Mouse (Mus musculus) liver, adult (tissue): ENCODE measurements around the gene Adprh.

Source experiments
- GATA4 ChIP-seq: IDR thresholded peaks from 2 replicates; pipeline ENCODE4 v1.6.1; 2014; ENCODE audit warnings: mild to moderate bottlenecking, low read length; ENCODE audit not compliant: insufficient replicate concordance

Adprh gene

DNA sequence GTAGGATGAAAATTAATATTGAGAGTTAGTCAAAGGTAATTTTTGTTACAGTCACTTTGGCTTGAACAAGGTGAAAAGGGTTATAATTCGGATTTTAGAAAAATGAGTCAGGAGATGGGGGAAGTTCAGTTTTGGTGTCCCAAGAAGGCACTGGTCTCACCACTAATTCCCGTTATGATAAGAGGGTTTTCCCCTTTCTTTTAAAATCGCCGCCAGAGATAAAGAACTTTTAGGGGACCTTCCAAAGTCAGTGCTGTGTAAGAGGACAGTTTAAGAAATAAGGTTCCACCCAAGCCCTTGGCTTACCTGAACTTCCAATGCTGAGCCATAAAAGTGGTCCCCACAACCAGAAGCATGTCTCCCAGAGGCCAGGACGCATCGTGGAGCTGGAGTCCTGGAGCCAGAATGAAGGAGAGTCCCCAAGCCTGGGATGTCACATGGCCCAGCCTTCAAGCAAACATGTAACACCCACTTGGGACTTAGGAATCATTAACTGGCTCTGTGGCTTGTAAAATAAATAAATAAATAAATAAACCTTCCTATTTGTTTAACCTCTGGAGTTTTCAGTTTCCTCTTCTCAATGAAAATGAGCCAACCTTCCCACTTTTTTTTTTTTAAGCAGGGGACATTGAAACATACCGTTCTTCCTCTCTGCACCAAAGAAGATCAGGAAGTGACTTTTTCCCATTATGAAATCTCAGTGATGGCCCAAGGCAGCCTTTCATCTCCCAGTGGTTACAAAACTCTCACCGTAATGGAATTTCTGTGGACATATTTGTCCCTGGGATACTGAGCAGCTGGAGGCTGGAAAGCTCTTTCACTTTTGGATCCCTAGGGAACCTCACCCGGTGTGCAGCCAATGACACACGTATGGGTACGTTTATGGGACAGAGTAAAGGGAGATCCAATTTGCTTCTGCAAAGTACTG is 19.7 kb downstream of the Adprh start, which contains the start of gene Pla1a:
Gene Pla1a (minus strand): TSS at position 648 of the 928 bp plus-strand sequence.
- no peak for TF ChIP-seq GATA4

DNA sequence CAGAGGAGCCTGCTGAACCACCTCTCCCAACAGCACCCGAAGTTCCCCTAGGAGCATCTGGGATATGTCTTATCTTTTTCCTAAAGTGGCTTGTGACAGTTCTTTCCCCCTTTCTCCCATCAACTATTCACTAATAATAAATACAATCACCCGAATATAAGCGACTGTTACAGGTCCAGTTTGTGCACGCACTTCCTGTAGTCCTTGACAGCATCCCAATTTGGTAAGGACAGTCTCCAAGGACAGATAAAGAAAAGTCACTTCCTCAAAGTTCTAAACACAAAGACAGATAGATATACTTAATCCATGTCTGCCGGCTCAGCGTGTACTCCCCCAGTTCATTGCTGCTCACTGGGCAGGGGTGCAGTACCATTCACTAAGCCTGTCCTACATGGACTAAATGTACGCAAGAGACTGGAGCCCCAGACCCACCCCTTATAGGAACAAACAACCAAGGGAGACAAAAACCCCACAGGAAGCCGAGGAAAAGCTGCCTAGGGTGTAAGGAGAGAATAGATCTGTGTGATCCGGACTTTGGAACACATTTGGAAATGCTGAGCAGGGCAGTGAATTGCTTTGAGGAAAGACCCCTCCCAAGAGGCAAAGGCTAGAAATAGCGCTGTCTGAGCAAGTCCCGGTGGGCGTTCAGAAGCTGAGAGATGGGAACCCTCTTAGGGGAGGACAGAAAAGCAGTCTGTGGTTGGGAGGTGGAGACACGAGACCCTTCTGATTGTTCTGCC is 20.9 kb downstream of the Adprh start:
- TF ChIP-seq GATA4, result peak; percentile 30; the same call in 1 of the 2 replicates

DNA sequence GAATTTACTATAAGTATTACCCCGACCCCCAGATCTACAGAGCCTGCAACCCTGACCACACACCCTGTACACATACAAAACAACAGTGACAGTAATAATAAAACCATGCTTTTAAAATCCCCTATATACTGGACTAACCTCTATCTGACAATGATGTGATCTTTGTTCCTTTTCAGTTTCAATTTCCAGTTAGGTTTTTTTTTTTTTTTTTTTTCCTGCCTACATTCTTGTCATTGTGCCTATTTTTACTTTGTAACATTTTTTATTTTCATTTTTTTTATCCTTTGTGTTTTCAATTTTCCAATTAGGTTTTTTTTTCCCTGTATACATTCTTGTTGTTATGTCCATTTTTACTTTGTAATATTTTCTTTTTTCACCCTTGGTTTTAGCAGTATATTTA is 26.7 kb downstream of the Adprh start:
- no peak for TF ChIP-seq GATA4

DNA sequence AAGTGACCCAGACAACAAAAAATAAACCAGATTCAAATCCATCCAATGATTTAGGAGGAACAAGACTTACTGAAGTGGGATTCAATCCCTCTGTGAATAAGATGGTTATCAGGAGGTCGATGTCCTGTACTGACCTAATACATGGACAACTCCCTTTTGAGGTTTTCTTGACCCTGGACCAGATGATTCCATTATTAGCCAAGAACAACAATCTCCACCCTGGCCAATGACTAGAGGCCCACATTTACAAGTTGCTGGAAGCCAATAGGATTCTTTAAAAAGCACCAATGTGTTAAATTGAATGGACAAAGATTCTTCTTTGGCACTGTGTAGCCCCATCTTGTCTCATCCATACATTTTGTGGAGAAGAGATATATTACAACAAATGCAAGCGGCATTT is 27.1 kb downstream of the Adprh start:
- TF ChIP-seq GATA4, result no peak

DNA sequence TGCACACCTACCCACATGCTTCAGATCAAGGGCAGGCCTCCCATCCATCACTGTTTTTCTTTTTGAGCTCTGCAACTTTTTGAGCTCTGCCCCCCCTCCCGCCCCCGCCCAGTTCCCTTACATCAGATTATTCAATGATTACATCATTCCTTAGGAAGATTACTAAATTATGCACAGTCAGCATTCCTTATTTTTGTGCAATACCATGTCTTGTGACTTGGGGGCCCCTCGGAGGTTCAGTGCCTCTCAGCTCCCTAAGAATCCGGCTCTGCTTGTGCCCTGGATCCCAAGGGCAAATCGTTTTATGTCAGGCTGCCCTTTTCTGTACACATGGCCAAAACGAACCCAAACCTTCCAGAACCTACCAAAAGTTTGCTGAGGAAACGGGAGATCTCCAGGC is 37.5 kb downstream of the Adprh start:
- TF ChIP-seq GATA4, result no peak

DNA sequence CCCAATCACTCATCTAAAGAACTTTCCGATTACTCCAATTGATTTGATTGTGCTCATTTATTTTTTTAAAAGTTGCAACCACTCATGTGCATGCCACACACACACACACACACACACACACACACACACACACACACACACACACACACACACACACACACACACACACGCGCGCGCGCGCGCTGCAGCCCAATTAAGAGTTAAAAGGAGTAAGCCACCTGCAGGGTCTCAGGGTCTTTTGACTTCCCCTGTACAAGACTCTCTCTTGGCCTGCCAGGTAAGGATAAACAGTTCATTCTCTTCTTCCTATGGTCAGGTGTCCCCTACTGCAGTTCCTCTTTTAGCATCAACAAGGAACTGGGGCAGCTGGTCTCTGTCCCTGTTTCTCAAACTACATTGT is 44.1 kb downstream of the Adprh start:
- no peak for TF ChIP-seq GATA4

DNA sequence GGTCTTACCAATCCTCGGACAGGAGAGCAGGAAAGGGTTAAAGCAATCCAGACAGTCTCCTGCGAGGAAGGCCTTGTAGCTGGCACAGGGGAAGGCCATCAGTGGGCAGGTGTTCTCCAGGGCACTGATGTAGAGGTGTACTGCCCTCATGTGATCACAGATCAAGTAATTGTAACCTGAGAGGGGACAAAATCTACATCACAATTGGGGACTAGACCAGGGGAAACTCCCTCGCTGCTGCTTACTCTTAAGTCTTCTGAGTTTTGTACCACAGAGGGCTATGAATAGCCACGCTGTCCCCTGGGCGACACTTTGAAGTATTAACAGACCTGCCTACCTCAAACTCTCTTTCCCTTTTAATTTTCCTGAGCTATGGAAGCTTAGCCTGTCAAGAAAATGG is 44.9 kb downstream of the Adprh start:
- TF ChIP-seq GATA4, result no peak

DNA sequence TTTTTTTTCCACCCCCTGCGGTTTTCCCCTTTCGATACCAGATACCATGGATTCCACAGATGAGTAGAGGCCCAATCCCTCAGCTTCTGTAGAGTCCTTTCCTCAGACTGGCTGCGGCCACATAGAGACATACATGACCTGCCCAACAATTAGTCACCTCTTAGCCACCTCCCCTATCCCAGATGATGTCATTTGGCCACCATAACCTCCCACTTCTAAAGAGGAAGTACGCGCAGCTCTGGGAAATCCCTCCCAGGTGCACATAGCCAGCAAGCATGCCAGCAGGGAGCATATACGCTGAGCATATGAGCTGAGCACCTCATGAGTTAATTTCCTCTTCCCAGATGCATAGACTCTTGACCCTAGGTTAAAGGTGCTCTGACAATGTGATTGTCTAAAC is 45.8 kb downstream of the Adprh start:
- TF ChIP-seq GATA4, result no peak

DNA sequence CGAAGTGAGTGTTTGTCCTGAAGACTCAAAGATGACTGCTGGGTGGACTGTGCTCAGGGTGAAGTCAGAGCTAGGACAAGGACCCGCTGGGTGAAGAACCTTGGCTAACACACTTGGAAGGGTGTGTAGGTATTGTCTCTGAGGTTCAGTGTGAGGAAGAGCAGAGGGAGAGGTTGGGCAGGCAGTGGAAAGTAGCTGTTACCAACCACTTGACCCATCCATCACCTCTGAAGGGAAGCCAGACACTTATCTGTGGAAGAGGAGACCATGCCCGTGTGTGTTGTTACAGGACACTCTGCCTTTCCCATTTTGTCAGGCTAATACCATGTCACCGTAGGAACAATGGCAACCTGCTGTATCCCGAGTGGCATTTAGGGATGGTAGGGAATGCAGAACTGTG is 46.2 kb downstream of the Adprh start:
- TF ChIP-seq GATA4, result no peak

DNA sequence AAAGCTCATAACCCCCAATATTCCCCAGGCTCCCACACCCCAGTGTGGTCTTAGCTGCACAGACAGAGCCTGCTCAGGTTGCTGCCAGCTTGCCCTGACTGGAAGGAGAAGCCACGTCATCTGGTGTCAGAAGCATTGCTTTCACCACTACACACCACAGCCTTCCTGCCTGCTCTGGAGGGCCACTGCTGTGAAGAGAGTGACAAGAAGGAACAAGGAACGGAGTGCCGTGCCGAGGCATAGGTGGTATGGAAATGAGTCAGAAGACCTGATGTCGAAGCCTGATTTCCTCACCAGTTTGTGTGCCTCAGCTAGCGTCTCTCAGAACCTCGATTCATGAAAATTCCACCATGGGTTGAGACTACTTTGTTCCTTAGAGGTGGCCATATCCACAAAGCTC is 48.9 kb downstream of the Adprh start:
- no peak for TF ChIP-seq GATA4

DNA sequence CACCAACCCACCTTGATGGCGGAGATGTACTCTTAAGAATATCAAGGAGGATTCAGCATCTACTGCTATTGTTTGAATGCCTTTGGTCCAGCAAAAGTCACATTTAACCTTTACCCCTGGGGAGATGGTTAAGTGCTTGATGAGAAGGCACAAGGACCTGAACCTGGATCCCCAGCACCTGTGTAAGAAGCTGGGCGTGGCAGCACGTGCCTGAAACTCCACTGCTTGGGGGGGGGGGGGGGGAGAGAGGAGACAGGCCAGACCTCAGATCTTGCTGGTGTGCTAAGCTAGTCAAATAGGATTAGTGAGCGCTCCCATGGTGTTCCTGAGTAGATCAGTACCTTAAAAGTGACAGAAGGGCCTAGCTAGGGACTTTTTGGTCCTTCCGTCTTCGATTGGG is 51.0 kb downstream of the Adprh start:
- TF ChIP-seq GATA4, result no peak

DNA sequence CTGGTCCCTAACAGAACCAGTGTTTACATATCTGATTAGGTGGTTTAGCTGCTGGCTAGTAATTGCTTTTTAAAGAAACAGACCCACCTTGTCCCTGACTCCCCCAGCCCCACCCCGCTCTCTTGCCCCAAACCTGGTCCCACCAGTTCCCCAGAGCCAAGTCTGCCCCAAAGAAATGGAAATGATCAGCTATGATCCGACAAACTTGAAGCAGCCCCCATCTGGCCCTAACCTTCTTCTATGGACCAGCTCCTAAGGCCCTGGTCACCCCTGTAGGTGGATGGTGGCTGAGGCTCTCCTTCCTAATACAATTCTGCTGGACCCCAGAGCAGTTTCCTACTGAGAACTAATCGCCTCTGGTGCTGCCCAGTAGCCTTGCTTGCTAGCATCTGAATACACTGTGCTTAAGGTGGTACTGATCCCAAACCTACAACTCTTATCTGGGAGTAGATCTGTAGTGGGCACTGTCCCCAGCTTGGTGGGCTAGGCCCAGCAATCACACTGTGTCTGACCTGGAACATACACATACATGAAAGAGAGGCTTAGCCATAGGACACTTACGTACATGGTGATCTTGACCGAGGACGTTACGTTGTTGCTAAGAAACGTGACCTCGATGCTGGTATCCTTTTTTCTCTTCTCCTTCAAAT is 52.1 kb downstream of the Adprh start:
- no peak for TF ChIP-seq GATA4

DNA sequence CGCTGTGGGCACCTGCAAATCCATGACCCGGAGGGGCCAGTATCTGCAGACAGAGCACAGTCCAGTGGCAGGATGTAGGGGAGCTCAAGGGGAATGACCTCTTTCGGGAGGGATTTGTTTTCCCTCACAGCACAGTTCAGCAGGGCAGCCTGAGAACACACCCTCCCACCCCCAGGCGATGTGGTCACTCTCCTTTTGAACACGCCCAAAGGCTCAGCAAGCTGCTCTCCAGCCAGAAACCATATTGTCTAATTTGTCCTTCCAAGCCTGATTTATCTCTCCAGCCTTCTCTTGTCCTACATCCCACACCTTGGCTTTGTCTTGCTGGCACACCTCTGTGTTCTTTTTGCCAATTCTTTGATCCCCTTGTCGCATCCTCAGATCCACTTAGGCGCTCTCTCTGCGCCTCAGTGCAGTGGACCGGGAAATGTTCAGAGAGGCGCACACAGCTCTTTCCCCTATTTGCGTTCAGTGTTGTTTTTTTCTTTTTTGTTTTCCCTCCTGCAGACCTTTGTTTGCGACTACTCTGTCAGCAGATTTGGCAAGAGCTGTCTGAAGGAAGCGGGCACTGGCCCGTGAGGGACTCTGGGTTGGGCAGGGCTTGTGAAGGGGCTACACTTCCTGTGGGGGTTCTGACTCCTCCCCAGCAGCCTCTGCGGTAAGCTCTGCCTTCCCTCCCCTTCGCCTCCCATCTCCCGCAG is 52.8 kb downstream of the Adprh start:
- no peak for TF ChIP-seq GATA4

DNA sequence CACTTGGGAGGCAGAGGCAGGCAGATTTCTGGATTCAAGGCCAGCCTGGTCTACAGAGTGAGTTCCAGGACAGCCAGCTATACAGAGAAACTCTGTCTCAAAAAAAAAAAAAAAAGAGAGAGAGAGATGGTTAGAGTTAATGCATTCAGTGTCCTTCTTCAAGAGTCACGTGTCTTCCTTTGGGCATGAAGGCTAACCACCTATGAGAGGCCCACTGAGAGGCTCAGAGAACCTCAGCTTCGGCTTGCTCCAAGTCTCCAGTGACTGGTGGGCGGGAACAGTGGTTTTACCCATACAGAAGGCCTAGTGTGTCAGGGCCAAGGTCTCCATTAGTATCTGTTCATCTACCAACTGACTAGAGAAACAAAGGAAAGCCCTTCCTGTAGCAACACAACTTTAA is 53.4 kb downstream of the Adprh start:
- no peak for TF ChIP-seq GATA4

DNA sequence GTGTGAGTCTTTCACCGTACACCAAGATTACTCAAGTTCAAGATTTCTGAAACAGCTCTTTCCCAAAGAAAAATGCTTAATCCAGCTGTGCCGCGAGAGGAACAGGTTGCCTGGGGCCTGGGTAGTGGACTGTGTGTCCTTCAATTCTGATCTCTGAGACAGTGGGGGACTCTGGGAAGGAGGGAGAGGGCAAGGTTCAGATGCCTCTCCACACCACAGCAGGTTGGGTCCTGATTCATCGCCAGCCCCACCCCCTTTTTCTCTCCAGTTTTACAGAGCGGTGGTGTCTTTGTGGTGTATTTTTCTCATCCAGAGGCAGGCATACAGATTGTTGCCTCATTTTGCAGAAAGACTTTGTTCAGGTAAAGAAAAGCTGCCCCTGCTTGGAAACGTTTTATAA is 54.2 kb downstream of the Adprh start:
- TF ChIP-seq GATA4, result no peak
